Mouse (Mus musculus): ENCODE results near the gene Gm6169. TPM values are rescaled to one million over a fixed set of nuclear protein-coding genes. Genes with fewer than 3 reads are reported as not detected.
"Not testable (repeated sequence)": the region's sequence is repeated elsewhere in the genome, so short reads cannot be mapped to it uniquely, and the experiment has no call there.

Gm6169 gene
- polyA plus RNA-seq, 1 experiment: 0.60 TPM

DNA sequence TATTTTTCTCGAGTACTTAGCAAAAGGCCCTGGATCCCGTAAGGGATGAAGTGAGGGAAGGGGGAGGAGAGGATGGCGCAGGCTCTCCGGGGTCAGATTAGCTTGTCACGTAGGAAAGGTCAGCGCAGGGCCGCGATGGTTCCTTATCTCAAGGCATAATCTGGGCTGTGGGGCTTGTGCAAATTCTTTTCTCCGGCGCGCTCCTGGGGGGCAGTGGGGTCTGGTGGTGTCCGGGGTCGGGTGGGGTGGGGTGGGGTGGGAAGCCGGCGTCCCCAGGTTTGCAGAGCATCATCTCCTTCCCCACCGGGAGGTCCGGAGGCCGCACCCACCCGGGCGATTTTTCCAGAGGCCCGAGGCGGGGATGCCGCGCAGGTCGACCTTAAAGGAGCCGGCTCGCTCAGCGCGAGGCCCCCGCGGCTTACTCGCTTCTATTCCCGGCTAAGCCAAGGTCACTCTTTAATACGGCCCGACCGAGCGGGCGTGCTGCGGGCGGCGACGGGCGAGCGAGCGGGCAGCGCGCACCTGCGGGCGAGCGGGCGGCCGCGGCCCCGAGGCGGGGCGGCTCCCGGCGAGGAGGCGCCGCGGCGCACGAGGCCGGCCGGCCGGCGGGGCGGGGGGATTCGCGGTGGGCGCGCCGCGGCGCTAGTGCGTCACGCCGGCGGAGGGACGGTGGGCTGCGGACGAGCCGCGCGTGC, 28.0 kb downstream of the Gm6169 start:
- DNase-seq (ENCODE audit: extremely low spot score in 1 of 2, low spot score in 1 of 2): peak in 1 of 2 experiments; percentile 33

DNA sequence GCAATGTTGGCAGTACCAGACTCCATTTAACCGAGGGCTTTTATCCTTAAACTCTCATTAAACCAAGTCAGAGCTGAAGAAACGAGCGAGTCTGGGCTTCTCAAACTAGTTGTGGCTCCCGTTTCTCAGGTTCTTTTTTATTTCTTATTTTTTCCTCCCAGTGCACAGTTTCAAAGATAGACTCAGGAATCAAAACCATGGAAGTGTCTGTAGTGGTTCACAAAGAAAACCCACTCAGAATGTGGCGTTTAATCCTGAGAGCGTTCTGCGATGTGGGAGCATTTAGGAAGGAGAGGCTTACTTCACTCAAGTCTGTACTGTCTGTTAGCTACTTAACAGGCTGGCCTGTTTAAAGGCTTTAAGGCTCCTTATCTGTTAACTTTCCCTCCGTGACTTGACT, 30.9 kb downstream of the Gm6169 start:
- DNase-seq (ENCODE audit: extremely low spot score in 1 of 2, low spot score in 1 of 2): no peak

DNA sequence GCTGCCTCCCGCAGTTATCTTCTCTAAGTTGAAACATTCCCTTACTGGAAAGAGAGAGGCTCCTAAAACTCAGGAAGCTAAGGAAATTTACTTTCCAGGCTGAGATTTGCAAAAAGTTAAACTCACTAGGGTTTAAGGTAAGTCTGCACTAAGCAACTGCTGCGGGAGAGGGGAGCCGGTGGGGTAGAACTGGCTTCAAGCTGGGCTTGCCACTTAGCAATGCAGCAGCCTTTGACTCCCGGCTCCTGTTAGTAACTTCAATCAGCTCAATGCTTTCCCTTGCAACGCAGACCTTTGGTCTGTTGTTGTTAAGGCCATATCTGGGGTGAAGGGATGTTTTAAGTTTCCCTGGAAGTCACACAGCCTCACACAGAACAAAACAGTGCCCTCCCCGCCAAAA, 31.3 kb downstream of the Gm6169 start:
- DNase-seq (ENCODE audit: extremely low spot score in 1 of 2, low spot score in 1 of 2): no peak

DNA sequence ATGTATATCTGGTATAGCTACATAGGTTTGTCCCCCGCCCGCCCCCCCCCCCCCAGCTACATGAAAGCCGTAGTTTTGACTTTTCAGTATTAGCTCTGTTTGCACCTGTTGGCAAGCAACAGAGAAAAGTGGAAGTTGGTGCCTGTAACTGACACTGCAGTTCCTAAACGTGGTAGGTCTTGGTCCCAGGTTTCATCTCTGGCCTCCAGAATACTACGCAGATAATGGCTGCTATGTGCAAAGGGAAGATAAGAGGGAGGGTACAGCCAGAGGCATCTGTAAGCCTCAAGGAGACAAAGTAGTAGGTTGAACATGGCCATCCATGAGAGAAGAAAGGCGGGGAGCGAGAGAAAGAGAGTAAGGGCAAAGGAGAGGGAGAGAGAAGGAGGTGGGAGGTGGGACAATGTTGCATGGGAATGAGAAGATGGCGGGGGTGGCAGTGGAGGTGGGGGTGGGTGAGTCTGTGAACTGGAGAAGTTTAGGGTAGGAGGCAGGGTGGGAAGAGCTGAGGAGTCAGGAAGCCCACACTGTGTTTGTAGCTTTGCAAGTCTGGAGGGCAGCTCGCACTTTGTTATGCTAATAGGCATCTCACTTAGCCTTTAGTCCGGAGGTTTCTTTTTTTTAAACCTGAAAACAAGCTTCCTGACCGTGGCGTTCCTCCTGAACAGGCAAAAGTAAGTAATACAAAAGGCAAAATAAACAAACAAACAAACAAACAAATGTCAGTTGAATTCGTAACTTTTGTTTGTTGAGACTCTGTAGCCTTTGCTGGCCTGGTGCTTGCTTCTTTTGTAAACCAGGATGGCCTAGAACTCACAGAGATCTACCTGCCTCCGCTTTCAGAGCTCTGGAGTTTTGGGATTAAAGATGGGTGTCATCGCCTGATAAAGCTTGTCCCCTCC, 32.1 kb downstream of the Gm6169 start, which contains the start of gene Fam169a:
TSS of gene Fam169a (plus strand) at position 638 of the 902 bp plus-strand sequence.
- no peak for DNase-seq (ENCODE audit: extremely low spot score in 1 of 2, low spot score in 1 of 2)

DNA sequence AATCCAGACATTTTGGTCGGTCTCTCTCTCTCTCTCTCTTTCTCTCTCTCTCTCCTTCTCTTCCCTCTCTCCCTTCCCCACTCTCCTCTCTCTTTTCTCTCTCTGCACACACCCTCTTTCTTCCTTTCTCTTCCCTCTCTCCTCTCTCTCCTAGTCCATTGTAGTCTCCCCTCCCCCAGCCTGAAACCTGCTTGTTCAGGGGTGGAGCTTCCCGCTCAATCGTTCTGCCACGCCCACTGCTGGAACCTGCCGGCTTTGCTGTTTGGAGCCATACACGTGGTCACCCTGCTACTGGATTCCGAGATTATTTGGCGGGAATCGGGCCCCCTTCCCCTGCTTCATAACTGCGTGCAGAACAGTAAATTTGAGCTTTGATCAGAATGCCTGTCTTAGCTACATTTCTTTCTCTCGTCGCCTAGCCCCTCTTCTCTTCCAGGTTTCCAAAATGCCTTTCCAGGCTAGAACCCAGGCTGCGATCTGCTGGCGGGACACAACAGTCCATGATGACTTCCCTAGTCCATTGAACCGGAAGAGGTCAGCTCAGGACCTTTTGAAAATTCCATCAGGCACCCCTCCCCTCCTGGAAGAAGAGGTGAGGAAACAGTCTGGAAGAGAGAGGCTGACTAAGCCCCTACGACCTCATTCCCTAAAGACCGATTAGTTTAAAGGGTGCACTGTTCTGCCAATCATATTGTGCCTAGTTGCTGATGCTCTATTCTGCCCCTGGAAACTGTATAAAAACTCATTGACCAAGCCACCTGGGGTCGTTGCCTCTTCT, 34.0 kb downstream of the Gm6169 start:
- not testable (repeated sequence) for DNase-seq (ENCODE audit: extremely low spot score in 1 of 2, low spot score in 1 of 2)

DNA sequence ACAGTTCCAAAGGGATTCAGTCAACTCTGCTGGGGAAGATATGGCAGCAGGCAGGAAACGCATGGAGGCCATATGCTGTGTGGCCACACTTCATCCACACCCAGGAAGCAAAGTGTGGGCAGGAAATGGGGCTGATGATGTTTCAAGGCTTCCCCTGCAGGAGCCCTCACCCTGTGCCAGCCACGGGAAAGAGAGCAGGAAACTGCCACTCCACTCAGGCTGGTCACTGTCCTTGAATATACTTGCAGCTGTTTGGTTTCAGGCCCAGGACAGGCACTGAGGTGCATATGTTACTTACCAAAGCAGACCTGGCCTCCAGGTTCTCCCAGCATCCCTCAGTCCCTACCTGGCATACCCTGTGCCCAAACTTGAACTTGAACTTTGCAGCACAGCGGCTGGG, 34.6 kb downstream of the Gm6169 start:
- no peak for DNase-seq (ENCODE audit: extremely low spot score in 1 of 2, low spot score in 1 of 2)

DNA sequence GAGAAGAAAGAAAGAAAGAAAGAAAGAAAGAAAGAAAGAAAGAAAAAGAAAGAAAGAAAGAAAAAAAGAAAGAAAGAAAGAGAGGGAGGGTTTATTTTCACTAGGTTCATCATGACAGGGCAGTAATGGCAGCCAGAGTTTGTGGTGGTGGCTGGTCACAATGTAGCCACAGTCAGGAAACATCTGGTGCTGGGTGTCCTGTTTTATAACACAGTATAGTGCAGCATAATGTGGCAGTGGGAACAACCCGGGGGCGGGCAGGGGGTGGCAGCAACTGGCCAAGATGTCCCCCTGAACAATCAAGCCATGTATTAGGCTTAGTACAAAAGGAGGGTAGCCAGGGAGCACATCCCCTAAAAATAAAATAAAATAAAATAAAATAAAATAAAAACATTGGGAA, 35.6 kb downstream of the Gm6169 start:
- no peak for DNase-seq (ENCODE audit: extremely low spot score in 1 of 2, low spot score in 1 of 2)

DNA sequence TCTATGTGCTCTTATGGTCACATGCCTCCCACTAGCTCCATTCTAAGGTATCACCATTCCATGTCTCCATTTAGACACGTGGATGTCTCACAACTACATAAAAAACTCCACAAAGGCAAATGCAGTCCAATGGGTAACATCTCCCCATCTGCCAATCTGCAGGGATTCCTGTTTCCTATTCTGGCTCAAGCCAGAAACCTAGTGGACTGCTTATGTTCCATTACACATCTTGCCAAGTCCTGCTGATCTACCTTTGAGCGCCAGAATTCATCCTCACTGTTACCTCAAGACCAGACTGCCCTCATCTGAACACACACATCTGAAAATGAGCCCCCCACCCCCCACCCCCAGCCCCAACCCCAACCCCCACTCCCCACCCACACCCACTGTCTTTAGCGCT, 36.9 kb downstream of the Gm6169 start:
- no peak for DNase-seq (ENCODE audit: extremely low spot score in 1 of 2, low spot score in 1 of 2)

DNA sequence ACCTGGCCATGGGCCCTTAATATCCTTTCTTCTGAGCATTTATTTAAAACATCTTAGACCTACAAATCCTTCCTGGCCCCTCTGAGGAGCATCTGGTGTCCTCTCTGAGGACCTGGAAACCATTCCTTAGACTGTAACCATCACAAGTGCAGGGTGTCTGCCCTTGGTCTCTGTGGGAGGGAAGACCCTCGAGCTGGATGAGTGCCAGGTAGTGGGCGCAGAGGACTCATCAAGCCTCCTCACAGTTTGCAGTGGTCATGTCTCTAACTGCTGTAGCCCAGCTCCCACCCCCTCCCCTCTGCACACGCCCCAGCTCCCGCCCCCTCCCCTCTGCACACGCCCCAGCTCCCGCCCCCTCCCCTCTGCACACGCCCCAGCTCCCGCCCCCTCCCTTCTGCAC, 38.7 kb downstream of the Gm6169 start:
- DNase-seq (ENCODE audit: extremely low spot score in 1 of 2, low spot score in 1 of 2): no peak

DNA sequence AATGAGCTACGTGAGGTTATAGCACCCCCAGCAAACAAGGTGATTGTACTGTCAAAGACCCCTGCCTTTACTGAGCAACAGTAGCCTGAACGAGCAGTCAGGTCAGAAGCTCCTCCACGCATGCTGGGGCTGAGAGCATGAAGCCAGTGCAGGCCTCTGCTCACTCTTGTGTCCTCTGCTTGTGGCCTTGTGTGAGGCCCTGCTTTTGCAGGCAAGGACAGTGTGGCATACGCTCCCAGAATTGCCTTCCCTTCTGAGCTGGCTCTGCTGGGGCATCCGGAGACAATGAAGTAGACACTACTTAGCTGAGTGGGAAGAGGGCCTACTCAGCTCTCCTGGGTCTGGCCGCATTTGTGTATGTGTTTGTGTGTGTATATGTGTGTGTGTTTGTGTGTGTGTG, 39.3 kb downstream of the Gm6169 start:
- no peak for DNase-seq (ENCODE audit: extremely low spot score in 1 of 2, low spot score in 1 of 2)

DNA sequence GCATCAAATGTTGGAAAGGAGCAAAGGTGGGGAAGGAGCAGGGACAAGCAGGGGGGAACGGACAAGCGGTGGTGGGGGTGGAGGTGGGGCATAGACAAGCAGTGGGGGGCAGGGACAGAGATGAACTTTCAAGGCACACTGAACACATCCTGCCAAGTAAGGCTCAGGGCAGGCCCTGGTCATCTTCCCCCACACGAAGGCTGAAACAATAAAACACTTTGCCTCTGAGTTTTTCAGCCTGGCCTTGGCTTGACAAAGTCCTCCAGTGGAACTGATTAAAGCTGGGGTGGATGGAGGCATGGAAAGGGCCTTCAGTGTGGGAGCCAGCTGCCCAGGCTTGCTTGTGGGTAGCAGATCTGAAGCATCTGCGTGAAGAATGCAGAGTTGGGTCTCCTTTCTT, 41.2 kb downstream of the Gm6169 start:
- DNase-seq (ENCODE audit: extremely low spot score in 1 of 2, low spot score in 1 of 2): no peak

DNA sequence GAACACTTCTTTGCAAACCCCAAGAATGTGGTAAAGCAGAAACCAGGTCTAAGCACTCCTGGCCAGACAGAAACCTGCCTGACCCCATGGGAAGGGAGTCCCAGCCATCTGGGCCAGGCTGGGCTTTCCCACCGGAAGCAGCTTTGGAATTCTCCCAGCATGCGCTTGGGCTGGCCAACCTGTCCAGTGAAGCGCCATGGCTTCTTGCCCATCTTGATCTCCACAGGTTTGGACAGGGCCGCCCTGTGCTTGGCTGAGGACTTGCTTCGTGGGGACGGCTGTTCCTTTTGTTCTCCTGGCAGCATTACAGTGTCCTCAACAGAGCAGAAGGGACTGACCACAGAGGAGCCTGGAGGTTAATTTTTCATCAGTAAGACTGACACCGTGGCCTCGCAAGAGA, 45.2 kb downstream of the Gm6169 start:
- no peak for DNase-seq (ENCODE audit: extremely low spot score in 1 of 2, low spot score in 1 of 2)

DNA sequence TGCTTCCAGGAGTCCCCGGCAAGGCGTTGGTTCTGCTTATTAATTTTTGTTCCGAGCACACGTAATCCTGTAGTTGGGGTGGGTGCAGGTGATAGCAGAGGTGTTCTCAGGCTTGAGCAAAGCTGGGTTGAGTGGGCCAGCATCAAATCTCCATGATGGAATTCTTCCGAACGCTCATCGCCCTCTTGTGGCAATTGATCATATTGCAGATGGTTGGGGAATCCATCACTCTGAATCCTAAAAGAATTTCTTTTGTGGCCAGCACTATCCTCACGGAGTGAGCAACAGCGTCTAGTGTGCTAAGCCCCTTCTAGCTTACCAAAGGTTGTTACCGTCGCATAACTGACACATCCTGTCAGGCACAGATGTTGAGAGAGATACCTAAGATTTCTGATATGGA, 46.4 kb downstream of the Gm6169 start:
- peak; percentile 39 to 93 for DNase-seq (ENCODE audit: extremely low spot score in 1 of 2, low spot score in 1 of 2)

DNA sequence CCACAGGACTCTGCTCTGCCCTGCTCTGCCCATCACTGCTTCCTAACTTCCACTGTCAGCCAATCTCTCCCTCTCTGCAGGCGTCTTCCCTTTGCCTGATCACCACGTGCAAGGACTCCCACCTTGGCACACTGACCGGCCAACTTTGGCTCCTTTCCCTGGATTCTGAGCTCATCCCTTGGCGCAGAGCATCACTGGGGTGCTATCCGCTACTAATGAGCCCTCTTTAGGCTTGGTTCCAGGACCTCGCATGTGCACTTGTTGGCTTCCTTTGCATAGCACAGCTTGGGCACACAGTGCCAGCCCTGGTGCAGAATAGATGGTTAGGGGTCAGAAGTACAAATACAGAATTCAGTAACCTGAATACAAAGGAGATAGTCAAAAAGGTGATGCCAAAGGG, 47.9 kb downstream of the Gm6169 start:
- DNase-seq (ENCODE audit: extremely low spot score in 1 of 2, low spot score in 1 of 2): peak in 1 of 2 experiments; percentile 24

Other genes starting within 250 kb of the Gm6169 start
- 8.1 and 8.8 TPM in 2 replicates for gene Gcnt4, start 174.5 kb downstream of the Gm6169 start, polyA plus RNA-seq (2012; rRNA removed)
- gene 1700029F12Rik, start 64.9 kb downstream of the Gm6169 start, polyA plus RNA-seq (2012; rRNA removed): not detected in 2 replicates
- gene Fam169a, start 32.0 kb downstream of the Gm6169 start, polyA plus RNA-seq (2012; rRNA removed): 21.0 and 24.0 TPM in 2 replicates
- 34.8 and 35.9 TPM in 2 replicates for gene Gfm2, start 38.7 kb upstream of the Gm6169 start, polyA plus RNA-seq (2012; rRNA removed)
- 53.2 and 65.2 TPM in 2 replicates for gene Nsa2, start 38.7 kb upstream of the Gm6169 start, polyA plus RNA-seq (2012; rRNA removed)
- 108 and 160 TPM in 2 replicates for gene Hexb, start 99.1 kb upstream of the Gm6169 start, polyA plus RNA-seq (2012; rRNA removed)
- 204 and 210 TPM in 2 replicates for gene Enc1, start 141.9 kb upstream of the Gm6169 start, polyA plus RNA-seq (2012; rRNA removed)

All from frontal cortex, adult 2 months (tissue).